ENCODE assay signal across 25 mouse cellular contexts in the genomic region with DNA sequence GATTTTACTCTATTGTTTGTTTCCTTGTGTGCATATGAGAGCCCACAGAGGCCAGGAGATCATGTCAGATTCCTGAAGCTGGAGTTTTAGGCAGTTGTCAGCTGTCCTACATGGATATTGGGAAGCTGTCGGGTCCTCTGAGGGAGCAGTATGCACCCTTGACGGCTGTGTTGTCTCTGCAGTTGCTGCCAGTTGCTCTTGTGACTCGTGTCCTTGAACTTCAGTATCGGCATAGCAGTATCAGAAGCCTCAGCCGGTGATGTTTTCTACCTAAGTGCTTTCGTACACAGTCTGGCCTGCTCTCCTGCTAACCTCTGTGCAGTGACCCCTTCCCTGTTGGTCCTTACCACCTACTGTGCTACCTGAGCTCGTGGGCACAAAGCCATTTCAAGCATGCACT. TPM values are rescaled to one million over a fixed set of nuclear protein-coding genes. Genes with fewer than 3 reads are reported as not detected.
DNase-seq lines count a peak whose midpoint lies in the region; ATAC-seq and TF ChIP-seq lines count a peak whose summit lies in the region.
"Had no signal": no experiment of that assay in that cellular context is flagged by ENCODE, and none has a peak within 500 bp of the region (broad histone marks: within the 10 kb centered on the region; RNA-seq: fewer than 3 reads in every experiment).

No protein-coding gene starts in this region.

- H3K27me3 ChIP-seq in heart, embryonic 12.5 days (replicated peaks), result no peaks in the 10 kb centered on the region
- no peaks in the 10 kb centered on the region for H3K27me3 ChIP-seq in liver, adult 2 months (ENCODE audit: control insufficient read depth, insufficient read depth, low read length)
- no peaks in the 10 kb centered on the region for H3K27me3 ChIP-seq in liver, embryonic 12.5 days (replicated peaks)
- H3K27me3 ChIP-seq in midbrain, embryonic 11.5 days (ENCODE audit: control insufficient read depth, insufficient read depth, low read length), result no peaks in the 10 kb centered on the region
- H3K27me3 ChIP-seq: CH12.LX; heart, embryonic 13.5 days; intestine, embryonic 15.5 days; Patski had no signal

- peaks cover 16% of the 10 kb centered on the region for H3K4me1 ChIP-seq in heart, embryonic 12.5 days (replicated peaks)
- H3K4me1 ChIP-seq in liver, adult 2 months (ENCODE audit: control insufficient read depth, insufficient read depth, low read length), result peaks cover 4% of the 10 kb centered on the region
- peaks cover 9% of the 10 kb centered on the region for H3K4me1 ChIP-seq in liver, embryonic 12.5 days
- H3K4me1 ChIP-seq in midbrain, embryonic 11.5 days (ENCODE audit: control insufficient read depth, insufficient read depth, low read length), result no peaks in the 10 kb centered on the region
- H3K4me1 ChIP-seq: hindbrain, embryonic 10.5 days; intestine, embryonic 15.5 days had no signal

- TF ChIP-seq POLR2A in liver, adult 2 months (IDR thresholded peaks at IDR 0.05; ENCODE audit: extremely low read depth, insufficient read depth, low read length), result no peak

- no peak overlapping the region for H3K27ac ChIP-seq in heart, embryonic 12.5 days (ENCODE audit: poor library complexity, severe bottlenecking)
- H3K27ac ChIP-seq in liver, adult 2 months (replicated peaks; ENCODE audit: insufficient read depth, low read depth, low read length), result no peak overlapping the region
- no peak overlapping the region for H3K27ac ChIP-seq in liver, embryonic 12.5 days
- no peak overlapping the region for H3K27ac ChIP-seq in midbrain, embryonic 11.5 days (ENCODE audit: low read depth, low read length)
- H3K27ac ChIP-seq: embryonic facial prominence, embryonic 10.5 days; heart, embryonic 13.5 days; hindbrain, embryonic 10.5 days; hindbrain, embryonic 14.5 days; intestine, embryonic 15.5 days had no signal

- H3K9me3 ChIP-seq in heart, embryonic 12.5 days (replicated peaks), result no peaks in the 10 kb centered on the region
- no peaks in the 10 kb centered on the region for H3K9me3 ChIP-seq in liver, embryonic 12.5 days (replicated peaks)
- no peaks in the 10 kb centered on the region for H3K9me3 ChIP-seq in midbrain, embryonic 11.5 days (ENCODE audit: control insufficient read depth, low read length)
- H3K9me3 ChIP-seq: embryonic facial prominence, embryonic 10.5 days; heart, embryonic 13.5 days; hindbrain, embryonic 10.5 days; intestine, embryonic 15.5 days had no signal

- DNase-seq in heart, adult 11 months, result peak; percentile 93
- DNase-seq in liver, adult 2 months (ENCODE audit: extremely low read depth, low read depth, low spot score), result peak; percentile 57
- peak; percentile 49 for DNase-seq in adrenal gland, postnatal 25 days
- DNase-seq in left cerebral cortex, adult 9 months (ENCODE audit: low spot score in 2 of 2), result no peak
- no peak for DNase-seq in midbrain, embryonic 11.5 days (ENCODE audit: low spot score, missing footprints)
- DNase-seq: cerebellum, adult 18-20 months; cerebellum, adult 9-11 months; cerebellum, postnatal 36 days; kidney, adult 18-20 months had no signal

- H3K36me3 ChIP-seq in heart, embryonic 12.5 days, result no peaks in the 10 kb centered on the region
- no peaks in the 10 kb centered on the region for H3K36me3 ChIP-seq in liver, adult 2 months (ENCODE audit: control insufficient read depth, insufficient read depth, low read length)
- H3K36me3 ChIP-seq in liver, embryonic 12.5 days, result no peaks in the 10 kb centered on the region
- no peaks in the 10 kb centered on the region for H3K36me3 ChIP-seq in midbrain, embryonic 11.5 days (ENCODE audit: control insufficient read depth, insufficient read depth, low read length)
- H3K36me3 ChIP-seq: embryonic facial prominence, embryonic 10.5 days; heart, embryonic 13.5 days; hindbrain, embryonic 10.5 days; intestine, embryonic 15.5 days had no signal

- no peak overlapping the region for H3K4me2 ChIP-seq in heart, embryonic 12.5 days
- no peak overlapping the region for H3K4me2 ChIP-seq in liver, embryonic 12.5 days
- no peak overlapping the region for H3K4me2 ChIP-seq in midbrain, embryonic 11.5 days
- H3K4me2 ChIP-seq: heart, embryonic 13.5 days; hindbrain, embryonic 14.5 days; intestine, embryonic 15.5 days had no signal

- no peak overlapping the region for H3K4me3 ChIP-seq in heart, embryonic 12.5 days
- H3K4me3 ChIP-seq in liver, adult 2 months (ENCODE audit: insufficient read depth, low read depth, low read length), result no peak overlapping the region
- no peak overlapping the region for H3K4me3 ChIP-seq in liver, embryonic 12.5 days
- H3K4me3 ChIP-seq in midbrain, embryonic 11.5 days (ENCODE audit: low read depth, low read length), result no peak overlapping the region
- H3K4me3 ChIP-seq: embryonic facial prominence, embryonic 10.5 days; heart, embryonic 13.5 days; hindbrain, embryonic 10.5 days; intestine, embryonic 15.5 days had no signal

- no peaks in the 10 kb centered on the region for H3K79me2 ChIP-seq in liver, adult 2 months (ENCODE audit: control insufficient read depth, insufficient read depth, low read length)

- 60% methylated on average over 7 of the region's 7 CpGs for WGBS in heart, embryonic 12.5 days
- WGBS in liver, adult 2 months, result 11% methylated on average over 7 of the region's 7 CpGs
- 56% methylated on average over 7 of the region's 7 CpGs for WGBS in liver, embryonic 12.5 days (ENCODE audit: insufficient replicate concordance)
- 76% methylated on average over 7 of the region's 7 CpGs for WGBS in midbrain, embryonic 11.5 days

- TF ChIP-seq CTCF in liver, adult 2 months (IDR thresholded peaks at IDR 0.05; ENCODE audit: low read depth, low read length), result no peak

- no peak for ATAC-seq in heart, embryonic 12.5 days (ENCODE audit: insufficient number of reproducible peaks, low FRiP score)
- ATAC-seq in liver, embryonic 12.5 days, result no peak
- no peak for ATAC-seq in midbrain, embryonic 11.5 days (ENCODE audit: low FRiP score)
- ATAC-seq: activated CD4-positive, CD25-positive, alpha-beta regulatory T cell, adult 4 months; forebrain, embryonic 14.5 days; intestine, embryonic 15.5 days; Patski had no signal

- no peak overlapping the region for H3K9ac ChIP-seq in heart, embryonic 12.5 days
- H3K9ac ChIP-seq in liver, adult 2 months (ENCODE audit: low read depth, low read length), result no peak overlapping the region
- no peak overlapping the region for H3K9ac ChIP-seq in liver, embryonic 12.5 days
- no peak overlapping the region for H3K9ac ChIP-seq in midbrain, embryonic 11.5 days (ENCODE audit: low read length)
- H3K9ac ChIP-seq: heart, embryonic 13.5 days; hindbrain, embryonic 14.5 days; intestine, embryonic 15.5 days had no signal

RNA-seq across cellular contexts. Expression of a gene that starts 23.6 kb away (rescaled TPM):
- polyA plus RNA-seq in heart, embryonic 12.5 days (2016; fragmentation: Nextera tagmentation; extraction: Ambion mirVana), result 112 and 113 TPM in 2 replicates
- total RNA-seq in liver, adult 2 months (2014; rRNA removed), result 7.9 and 14.9 TPM in 2 replicates
- polyA plus RNA-seq in liver, adult 2 months (2012; rRNA removed), result 38.9 and 39.4 TPM in 2 replicates
- polyA plus RNA-seq in liver, embryonic 12.5 days (2016; fragmentation: Nextera tagmentation; extraction: Ambion mirVana), result 80.9 and 85.0 TPM in 2 replicates
- total RNA-seq in adrenal gland, postnatal 25 days (2021), result 66.7 and 68.8 TPM in 2 replicates
- 170 and 173 TPM in 2 replicates for polyA plus RNA-seq in midbrain, embryonic 11.5 days (2014; fragmentation: Nextera tagmentation; extraction: Ambion mirVana)

RNA-seq across cellular contexts. Expression of a gene that starts 41.6 kb away (rescaled TPM):
- 17.1 and 19.9 TPM in 2 replicates for polyA plus RNA-seq in heart, embryonic 12.5 days (2016; fragmentation: Nextera tagmentation; extraction: Ambion mirVana)
- 0.54 and 1.0 TPM in 2 replicates for total RNA-seq in liver, adult 2 months (2014; rRNA removed)
- polyA plus RNA-seq in liver, adult 2 months (2012; rRNA removed), result 0.37 and 0.42 TPM in 2 replicates
- 10.1 and 10.3 TPM in 2 replicates for polyA plus RNA-seq in liver, embryonic 12.5 days (2016; fragmentation: Nextera tagmentation; extraction: Ambion mirVana)
- 19.3 and 27.3 TPM in 2 replicates for total RNA-seq in adrenal gland, postnatal 25 days (2021)
- polyA plus RNA-seq in midbrain, embryonic 11.5 days (2014; fragmentation: Nextera tagmentation; extraction: Ambion mirVana), result 39.3 and 42.3 TPM in 2 replicates

RNA-seq across cellular contexts. Expression of a gene that starts 43.9 kb away (rescaled TPM):
- polyA plus RNA-seq in heart, embryonic 12.5 days (2016; fragmentation: Nextera tagmentation; extraction: Ambion mirVana), result 43.9 and 44.7 TPM in 2 replicates
- total RNA-seq in liver, adult 2 months (2014; rRNA removed), result 28.6 and 29.5 TPM in 2 replicates
- 18.8 and 28.4 TPM in 2 replicates for polyA plus RNA-seq in liver, adult 2 months (2012; rRNA removed)
- polyA plus RNA-seq in liver, embryonic 12.5 days (2016; fragmentation: Nextera tagmentation; extraction: Ambion mirVana), result 42.7 and 43.0 TPM in 2 replicates
- 66.8 and 70.4 TPM in 2 replicates for total RNA-seq in adrenal gland, postnatal 25 days (2021)
- 73.1 and 77.8 TPM in 2 replicates for polyA plus RNA-seq in midbrain, embryonic 11.5 days (2014; fragmentation: Nextera tagmentation; extraction: Ambion mirVana)

RNA-seq across cellular contexts. Expression of a gene that starts 50.0 kb away (rescaled TPM):
- not detected in 2 replicates for polyA plus RNA-seq in heart, embryonic 12.5 days (2016; fragmentation: Nextera tagmentation; extraction: Ambion mirVana)
- total RNA-seq in liver, adult 2 months (2014; rRNA removed), result not detected in 2 replicates
- not detected in 2 replicates for polyA plus RNA-seq in liver, adult 2 months (2012; rRNA removed)
- polyA plus RNA-seq in liver, embryonic 12.5 days (2016; fragmentation: Nextera tagmentation; extraction: Ambion mirVana), result not detected in 2 replicates
- not detected in 2 replicates for total RNA-seq in adrenal gland, postnatal 25 days (2021)
- polyA plus RNA-seq in midbrain, embryonic 11.5 days (2014; fragmentation: Nextera tagmentation; extraction: Ambion mirVana), result not detected in 2 replicates
- total RNA-seq: CH12.LX; gastrocnemius, adult 8-10 months; gastrocnemius, postnatal 4 days; heart, adult 8-10 months had no signal
- polyA plus RNA-seq: activated CD4-positive, CD25-positive, alpha-beta regulatory T cell, adult 4 months; embryonic facial prominence, embryonic 10.5 days; embryonic facial prominence, embryonic 14.5 days; forebrain, embryonic 14.5 days; heart, embryonic 13.5 days; heart, postnatal 0 days; hindbrain, embryonic 10.5 days; hindbrain, embryonic 14.5 days; intestine, embryonic 15.5 days; Patski had no signal

RNA-seq across cellular contexts. Expression of a gene that starts 50.8 kb away (rescaled TPM):
- not detected in 2 replicates for polyA plus RNA-seq in heart, embryonic 12.5 days (2016; fragmentation: Nextera tagmentation; extraction: Ambion mirVana)
- total RNA-seq in liver, adult 2 months (2014; rRNA removed), result 1.1 and 2.6 TPM in 2 replicates
- polyA plus RNA-seq in liver, adult 2 months (2012; rRNA removed), result 0.60 and 1.5 TPM in 2 replicates
- polyA plus RNA-seq in liver, embryonic 12.5 days (2016; fragmentation: Nextera tagmentation; extraction: Ambion mirVana), result not detected in 2 replicates
- total RNA-seq in adrenal gland, postnatal 25 days (2021), result 0.64 TPM in 1 of 2 replicates, not detected in the other
- polyA plus RNA-seq in midbrain, embryonic 11.5 days (2014; fragmentation: Nextera tagmentation; extraction: Ambion mirVana), result not detected in 2 replicates
- total RNA-seq: CH12.LX; gastrocnemius, adult 8-10 months; gastrocnemius, postnatal 4 days had no signal
- polyA plus RNA-seq: embryonic facial prominence, embryonic 10.5 days; embryonic facial prominence, embryonic 14.5 days; forebrain, embryonic 14.5 days; heart, embryonic 13.5 days; heart, postnatal 0 days; hindbrain, embryonic 10.5 days; hindbrain, embryonic 14.5 days; intestine, embryonic 15.5 days; Patski had no signal

Comparison
In these comparisons a context has a peak if more than half of its experiments do, and no peak if none do; other contexts are left out.
1. DNase-seq: peak in heart, adult 11 months (single experiment), liver, adult 2 months (single experiment) and adrenal gland, postnatal 25 days (single experiment); none in left cerebral cortex, adult 9 months (0 of 2) and midbrain, embryonic 11.5 days (single experiment).